Mouse (Mus musculus): ENCODE measurements around the gene Irx2. TPM values are rescaled to one million over a fixed set of nuclear protein-coding genes. Genes with fewer than 3 reads are reported as not detected.

The Irx2 gene
- polyA plus RNA-seq (2014; fragmentation: Nextera tagmentation; extraction: Ambion mirVana), result 32.5 and 38.7 TPM in 2 replicates

- H3K4me3 ChIP-seq (ENCODE audit: low read depth, low read length), result peak within 1 kb of the TSS; percentile 58
- peak within 1 kb of the TSS; percentile 79 for H3K4me2 ChIP-seq
- peak within 1 kb of the TSS; percentile 80 for H3K9ac ChIP-seq
- H3K27ac ChIP-seq (ENCODE audit: low read depth), result peak within 1 kb of the TSS; percentile 79
- H3K27me3 ChIP-seq (ENCODE audit: insufficient read depth, low read length), result peaks cover 98% of the 10 kb centered on the region
- no peak for TF ChIP-seq CTCF (IDR thresholded peaks at IDR 0.05; ENCODE audit: low read depth)
- ATAC-seq (ENCODE audit: insufficient read depth) (peak; percentile 96), DNase-seq (peak; percentile 93)
- peaks cover 11% of the 10 kb centered on the region; the same call in 1 of the 2 replicates for H3K36me3 ChIP-seq (ENCODE audit: insufficient read depth)
- under 1% methylated on average over 40 of the region's 45 CpGs for WGBS
- H3K4me1 ChIP-seq (ENCODE audit: insufficient read depth), result no peaks in the 10 kb centered on the region
- no peaks in the 10 kb centered on the region for H3K9me3 ChIP-seq (ENCODE audit: low read depth, low read length)
These were observed at the start of gene Irx2 for GRCm38 (mm10) chr13:72628462-72628916. TSS of gene Irx2 (plus strand) at chr13:72628820.

GRCm38 (mm10) chr13:72581276-72581675, 47.3 kb upstream of the Irx2 start:
- Histone ChIP-seq H3K27me3 (ENCODE audit: insufficient read depth, low read length) (no peaks in the 10 kb centered on the region), H3K4me3 (ENCODE audit: low read depth, low read length) (no peak overlapping the region), H3K4me2 (no peak overlapping the region), H3K27ac (ENCODE audit: low read depth) (no peak overlapping the region), H3K9me3 (ENCODE audit: low read depth, low read length) (no peaks in the 10 kb centered on the region), H3K36me3 (ENCODE audit: insufficient read depth) (no peaks in the 10 kb centered on the region), H3K9ac (no peak overlapping the region), H3K4me1 (ENCODE audit: insufficient read depth) (no peaks in the 10 kb centered on the region)
- no peak for ATAC-seq (ENCODE audit: insufficient read depth)
- 95% methylated on average over 2 of the region's 2 CpGs for WGBS
- DNase-seq, result no peak
- no peak for TF ChIP-seq CTCF (IDR thresholded peaks at IDR 0.05; ENCODE audit: low read depth)

GRCm38 (mm10) chr13:72592526-72592925, 36.1 kb upstream of the Irx2 start:
- ATAC-seq (ENCODE audit: insufficient read depth) (no peak), DNase-seq (no peak)
- Histone ChIP-seq H3K9me3 (ENCODE audit: low read depth, low read length) (no peaks in the 10 kb centered on the region), H3K27me3 (ENCODE audit: insufficient read depth, low read length) (no peaks in the 10 kb centered on the region), H3K36me3 (ENCODE audit: insufficient read depth) (no peaks in the 10 kb centered on the region), H3K4me2 (peak overlapping the region; percentile 28), H3K27ac (ENCODE audit: low read depth) (no peak overlapping the region), H3K4me1 (ENCODE audit: insufficient read depth) (no peaks in the 10 kb centered on the region), H3K4me3 (ENCODE audit: low read depth, low read length) (no peak overlapping the region), H3K9ac (no peak overlapping the region)
- 37% methylated on average over 4 of the region's 4 CpGs for WGBS
- no peak for TF ChIP-seq CTCF (IDR thresholded peaks at IDR 0.05; ENCODE audit: low read depth)

- H3K36me3 ChIP-seq (ENCODE audit: insufficient read depth), result no peaks in the 10 kb centered on the region
- DNase-seq (peak; percentile 64), ATAC-seq (ENCODE audit: insufficient read depth) (peak; percentile 84; the same call in 1 of the 2 replicates)
- no peaks in the 10 kb centered on the region for H3K4me1 ChIP-seq (ENCODE audit: insufficient read depth)
- no peaks in the 10 kb centered on the region for H3K9me3 ChIP-seq (ENCODE audit: low read depth, low read length)
- no peak overlapping the region for H3K27ac ChIP-seq (ENCODE audit: low read depth)
- H3K27me3 ChIP-seq (ENCODE audit: insufficient read depth, low read length), result no peaks in the 10 kb centered on the region
- no peak for TF ChIP-seq CTCF (IDR thresholded peaks at IDR 0.05; ENCODE audit: low read depth)
- H3K9ac ChIP-seq, result no peak overlapping the region
- peak overlapping the region; percentile 18; the same call in 1 of the 2 replicates for H3K4me2 ChIP-seq
- H3K4me3 ChIP-seq (ENCODE audit: low read depth, low read length), result no peak overlapping the region
- WGBS, result 34% methylated on average over 6 of the region's 6 CpGs
These were observed 35.3 kb upstream of the Irx2 start for GRCm38 (mm10) chr13:72593310-72593709.

- no peaks in the 10 kb centered on the region for H3K4me1 ChIP-seq (ENCODE audit: insufficient read depth)
- H3K27ac ChIP-seq (ENCODE audit: low read depth), result no peak overlapping the region
- H3K9me3 ChIP-seq (ENCODE audit: low read depth, low read length), result no peaks in the 10 kb centered on the region
- DNase-seq (peak; percentile 69), ATAC-seq (ENCODE audit: insufficient read depth) (peak; percentile 92)
- H3K27me3 ChIP-seq (ENCODE audit: insufficient read depth, low read length), result no peaks in the 10 kb centered on the region
- no peaks in the 10 kb centered on the region for H3K36me3 ChIP-seq (ENCODE audit: insufficient read depth)
- WGBS, result 42% methylated on average over 4 of the region's 4 CpGs
- no peak overlapping the region for H3K9ac ChIP-seq
- TF ChIP-seq CTCF (IDR thresholded peaks at IDR 0.05; ENCODE audit: low read depth), result no peak
- no peak overlapping the region for H3K4me3 ChIP-seq (ENCODE audit: low read depth, low read length)
- no peak overlapping the region for H3K4me2 ChIP-seq
These were observed 34.9 kb upstream of the Irx2 start for GRCm38 (mm10) chr13:72593710-72594111.

GRCm38 (mm10) chr13:72599254-72599653, 29.4 kb upstream of the Irx2 start:
- WGBS, result 83% methylated on average over 3 of the region's 3 CpGs

GRCm38 (mm10) chr13:72608706-72609105, 19.9 kb upstream of the Irx2 start:
- Histone ChIP-seq H3K4me1 (ENCODE audit: insufficient read depth) (no peaks in the 10 kb centered on the region), H3K9me3 (ENCODE audit: low read depth, low read length) (no peaks in the 10 kb centered on the region), H3K27ac (ENCODE audit: low read depth) (no peak overlapping the region), H3K4me3 (ENCODE audit: low read depth, low read length) (no peak overlapping the region), H3K36me3 (ENCODE audit: insufficient read depth) (no peaks in the 10 kb centered on the region), H3K4me2 (no peak overlapping the region), H3K9ac (no peak overlapping the region), H3K27me3 (ENCODE audit: insufficient read depth, low read length) (no peaks in the 10 kb centered on the region)
- peak; percentile 30; the same call in 1 of the 2 replicates for TF ChIP-seq CTCF (IDR thresholded peaks at IDR 0.05; ENCODE audit: low read depth)
- WGBS, result 63% methylated on average over 16 of the region's 16 CpGs
- DNase-seq (no peak), ATAC-seq (ENCODE audit: insufficient read depth) (no peak)

More at GRCm38 (mm10) chr13:72599254-72599653, 29.4 kb upstream of the Irx2 start:
- Histone ChIP-seq H3K9ac (no peak overlapping the region), H3K4me3 (ENCODE audit: low read depth, low read length) (no peak overlapping the region), H3K36me3 (ENCODE audit: insufficient read depth) (no peaks in the 10 kb centered on the region), H3K27ac (ENCODE audit: low read depth) (no peak overlapping the region), H3K4me1 (ENCODE audit: insufficient read depth) (no peaks in the 10 kb centered on the region), H3K9me3 (ENCODE audit: low read depth, low read length) (no peaks in the 10 kb centered on the region), H3K27me3 (ENCODE audit: insufficient read depth, low read length) (no peaks in the 10 kb centered on the region), H3K4me2 (no peak overlapping the region)
- DNase-seq (no peak), ATAC-seq (ENCODE audit: insufficient read depth) (no peak)
- TF ChIP-seq CTCF (IDR thresholded peaks at IDR 0.05; ENCODE audit: low read depth), result no peak
